Mouse (Mus musculus) G1E (cell line): ENCODE results near the gene Trappc3l. TPM values are rescaled to one million over a fixed set of nuclear protein-coding genes. Genes with fewer than 3 reads are reported as not detected.

ENCODE experiments used
- ATAC-seq: 2 replicates; pipeline ENCODE4 v1.8.0; 2016; ENCODE audit warnings: mild to moderate bottlenecking; ENCODE audit not compliant: insufficient number of reproducible peaks, poor library complexity, low FRiP score, severe bottlenecking; ENCODE audit errors: extremely low read depth
- DNase-seq: peaks from one replicate; pipeline ENCODE4 v3.0.0; 2012; ENCODE audit warnings: low spot score
- H3K27me3 ChIP-seq: 2 replicates; pipeline ENCODE4 v1.6.1; 2012; ENCODE audit warnings: mild to moderate bottlenecking, low read length, inconsistent platforms; ENCODE audit not compliant: insufficient read depth
- H3K36me3 ChIP-seq: replicated peaks from 2 replicates; pipeline ENCODE3; 2012; ENCODE audit warnings: mild to moderate bottlenecking, inconsistent platforms
- H3K4me1 ChIP-seq: 2 replicates; pipeline ENCODE4 v1.6.1; 2012; ENCODE audit warnings: low read depth, low read length, inconsistent platforms, mixed read lengths; ENCODE audit not compliant: insufficient read depth
- H3K4me3 ChIP-seq: 2 replicates; pipeline ENCODE4 v1.5.1; 2012; ENCODE audit warnings: low read depth, mild to moderate bottlenecking, inconsistent platforms, low read length, moderate library complexity, mixed read lengths
- H3K9me3 ChIP-seq: replicated peaks from 2 replicates; pipeline ENCODE4 v1.6.1; 2012; ENCODE audit warnings: inconsistent platforms
- CTCF ChIP-seq: IDR thresholded peaks from 2 replicates; pipeline ENCODE4 v1.5.1; 2012; ENCODE audit warnings: low read depth, low read length, inconsistent platforms, mixed read lengths
- GATA1 ChIP-seq: IDR thresholded peaks from 2 replicates; pipeline ENCODE4 v1.6.1; 2012; ENCODE audit warnings: borderline replicate concordance, low read length, inconsistent platforms, mixed read lengths
- GATA2 ChIP-seq: IDR thresholded peaks from 2 replicates; pipeline ENCODE4 v1.6.1; 2012; ENCODE audit warnings: low read depth, low read length, inconsistent platforms, borderline replicate concordance
- POLR2AphosphoS5 ChIP-seq: IDR thresholded peaks from 2 replicates; pipeline ENCODE4 v1.6.1; 2012; ENCODE audit warnings: low read depth, low read length, inconsistent platforms; ENCODE audit not compliant: insufficient replicate concordance
- TAL1 ChIP-seq: conservative IDR thresholded peaks from 2 replicates; pipeline ENCODE4 v1.6.1; 2012; ENCODE audit warnings: low read depth, low read length, inconsistent platforms, mixed read lengths
- polyA plus RNA-seq: library from polyadenylated mRNA; stranded (reverse); fragments of >175 nt; gene quantifications from 2 replicates; pipeline ENCODE4 v1.2.3, GENCODE M21; 2012
- total RNA-seq, 2 experiments: library from RNA; stranded (forward) in 1 of 2; stranded (reverse) in 1 of 2; fragments of 200-1000 nt in 1 of 2; fragments of >200 nt in 1 of 2; fragmentation: Nextera tagmentation in 1 of 2; gene quantifications; 2 replicates each; pipeline ENCODE4 v1.2.3; 2014 to 2017

Gene Trappc3l
- total and polyA plus RNA-seq, 3 experiments = not detected

DNA sequence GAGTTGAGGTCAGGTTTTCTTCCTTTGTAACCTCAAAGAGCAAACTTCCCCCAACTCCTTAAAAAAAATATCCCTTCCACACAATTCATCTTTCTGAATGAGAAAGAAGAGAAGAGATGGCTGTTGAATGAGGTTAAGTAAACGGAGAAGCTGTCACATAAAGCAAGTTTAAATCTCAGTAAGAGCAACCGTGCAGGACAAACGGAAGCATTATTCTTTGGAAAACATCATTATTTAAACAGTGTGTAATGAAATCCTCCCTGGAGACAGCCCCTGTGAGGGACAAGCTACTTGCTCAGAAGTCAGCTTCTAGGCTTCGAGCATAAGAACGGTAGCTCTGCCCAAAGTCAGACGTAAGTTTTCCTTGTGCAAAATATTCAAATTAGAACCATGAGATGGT lies 113.1 kb downstream of the Trappc3l start:
- ATAC-seq (no peak), DNase-seq (no peak)
- H3K4me3 ChIP-seq = no peak overlapping the region
- H3K27me3 ChIP-seq = no peaks in the 10 kb centered on the region
- no peaks in the 10 kb centered on the region for H3K4me1 ChIP-seq
- H3K36me3 ChIP-seq = no peaks in the 10 kb centered on the region
- TF ChIP-seq GATA2 = no peak
- no peak for TF ChIP-seq CTCF
- no peak for TF ChIP-seq TAL1
- TF ChIP-seq POLR2AphosphoS5 = no peak
- TF ChIP-seq GATA1 = no peak
- no peaks in the 10 kb centered on the region for H3K9me3 ChIP-seq

GRCm38 (mm10) chr10:34151827-34152226 lies 114.4 kb downstream of the Trappc3l start:
- TF ChIP-seq GATA1 (no peak), TAL1 (no peak), CTCF (no peak), POLR2AphosphoS5 (no peak), GATA2 (no peak)
- H3K36me3 ChIP-seq = no peaks in the 10 kb centered on the region
- no peaks in the 10 kb centered on the region for H3K4me1 ChIP-seq
- H3K9me3 ChIP-seq = no peaks in the 10 kb centered on the region
- ATAC-seq (no peak), DNase-seq (no peak)
- no peak overlapping the region for H3K4me3 ChIP-seq
- H3K27me3 ChIP-seq = no peaks in the 10 kb centered on the region

GRCm38 (mm10) chr10:34155796-34156554 lies 118.6 kb downstream of the Trappc3l start:
- no peaks in the 10 kb centered on the region for H3K36me3 ChIP-seq
- TF ChIP-seq CTCF (no peak), POLR2AphosphoS5 (no peak), GATA2 (no peak), GATA1 (no peak), TAL1 (no peak)
- H3K4me3 ChIP-seq = no peak overlapping the region
- no peaks in the 10 kb centered on the region for H3K27me3 ChIP-seq
- ATAC-seq (no peak), DNase-seq (no peak)
- H3K4me1 ChIP-seq = no peaks in the 10 kb centered on the region
- H3K9me3 ChIP-seq = no peaks in the 10 kb centered on the region

Other genes with a start within 250 kb of the Trappc3l start
- not detected in 2 replicates for gene Sult3a1, start 179.9 kb upstream of the Trappc3l start, total RNA-seq (2014; fragmentation: Nextera tagmentation)
- gene Sult3a1, start 179.9 kb upstream of the Trappc3l start, total RNA-seq (2017) = not detected in 2 replicates
- gene Sult3a1, start 179.9 kb upstream of the Trappc3l start, polyA plus RNA-seq = not detected in 2 replicates
- not detected in 2 replicates for gene Rsph4a, start 132.5 kb upstream of the Trappc3l start, total RNA-seq (2014; fragmentation: Nextera tagmentation)
- 0.06 and 0.11 TPM in 2 replicates for gene Rsph4a, start 132.5 kb upstream of the Trappc3l start, total RNA-seq (2017)
- gene Rsph4a, start 132.5 kb upstream of the Trappc3l start, polyA plus RNA-seq = not detected in 2 replicates
- gene Zup1, start 86.3 kb upstream of the Trappc3l start, total RNA-seq (2014; fragmentation: Nextera tagmentation) = 27.2 and 38.2 TPM in 2 replicates
- gene Zup1, start 86.3 kb upstream of the Trappc3l start, total RNA-seq (2017) = 20.8 and 24.6 TPM in 2 replicates
- gene Zup1, start 86.3 kb upstream of the Trappc3l start, polyA plus RNA-seq = 0.81 and 1.6 TPM in 2 replicates
- 250 and 269 TPM in 2 replicates for gene Rwdd1, start 18.0 kb upstream of the Trappc3l start, total RNA-seq (2014; fragmentation: Nextera tagmentation)
- gene Rwdd1, start 18.0 kb upstream of the Trappc3l start, total RNA-seq (2017) = 232 and 246 TPM in 2 replicates
- 57.2 and 67.7 TPM in 2 replicates for gene Rwdd1, start 18.0 kb upstream of the Trappc3l start, polyA plus RNA-seq
- gene Calhm4, start 6.7 kb downstream of the Trappc3l start, total RNA-seq (2014; fragmentation: Nextera tagmentation) = not detected in 2 replicates
- gene Calhm4, start 6.7 kb downstream of the Trappc3l start, total RNA-seq (2017) = 0.06 and 0.11 TPM in 2 replicates
- gene Calhm4, start 6.7 kb downstream of the Trappc3l start, polyA plus RNA-seq = not detected in 2 replicates
- gene Calhm5, start 58.9 kb downstream of the Trappc3l start, total RNA-seq (2014; fragmentation: Nextera tagmentation) = not detected in 2 replicates
- gene Calhm5, start 58.9 kb downstream of the Trappc3l start, total RNA-seq (2017) = under 0.01 and 0.05 TPM in 2 replicates
- gene Calhm5, start 58.9 kb downstream of the Trappc3l start, polyA plus RNA-seq = not detected in 2 replicates
- not detected in 2 replicates for gene Calhm6, start 90.4 kb downstream of the Trappc3l start, total RNA-seq (2014; fragmentation: Nextera tagmentation)
- gene Calhm6, start 90.4 kb downstream of the Trappc3l start, total RNA-seq (2017) = 0.27 TPM in 1 of 2 replicates, not detected in the other
- not detected in 2 replicates for gene Calhm6, start 90.4 kb downstream of the Trappc3l start, polyA plus RNA-seq
- not detected in 2 replicates for gene Dse, start 170.1 kb downstream of the Trappc3l start, total RNA-seq (2014; fragmentation: Nextera tagmentation)
- under 0.01 TPM in 1 of 2 replicates, not detected in the other for gene Dse, start 170.1 kb downstream of the Trappc3l start, total RNA-seq (2017)
- not detected in 2 replicates for gene Dse, start 170.1 kb downstream of the Trappc3l start, polyA plus RNA-seq
- gene Tspyl1, start 244.6 kb downstream of the Trappc3l start, total RNA-seq (2014; fragmentation: Nextera tagmentation) = 37.0 and 41.1 TPM in 2 replicates
- gene Tspyl1, start 244.6 kb downstream of the Trappc3l start, total RNA-seq (2017) = 40.9 and 43.5 TPM in 2 replicates
- 19.6 and 20.6 TPM in 2 replicates for gene Tspyl1, start 244.6 kb downstream of the Trappc3l start, polyA plus RNA-seq